Mouse (Mus musculus) hindlimb bud, embryonic 11.5 days (tissue): ENCODE measurements around the gene Tmem245.

Experiments used
- DNase-seq: peaks from one replicate; pipeline ENCODE4 v3.0.0-alpha.2; 2012; ENCODE audit warnings: low read depth, low spot score; ENCODE audit errors: extremely low spot score

Gene Tmem245

GRCm38 (mm10) chr4:56946641-56947640 is at the start of gene Tmem245:
Gene Tmem245, minus strand, starts transcription at chr4:56947437.
- DNase-seq, result peak; percentile 81

- no peak for DNase-seq
Observed at GRCm38 (mm10) chr4:56993331-56993730, 46.1 kb upstream of the Tmem245 start.

- no peak for DNase-seq
Observed at GRCm38 (mm10) chr4:56991951-56992350, 44.7 kb upstream of the Tmem245 start.

- no peak for DNase-seq
Observed at GRCm38 (mm10) chr4:56990215-56990584, 43.0 kb upstream of the Tmem245 start, which contains the start of gene Frrs1l. Gene Frrs1l, minus strand, starts transcription at chr4:56990391.

GRCm38 (mm10) chr4:56989431-56990214 is 42.4 kb upstream of the Tmem245 start:
- no peak for DNase-seq

GRCm38 (mm10) chr4:56965586-56966179 is 18.4 kb upstream of the Tmem245 start:
- DNase-seq, result no peak

GRCm38 (mm10) chr4:56963687-56964086 is 16.4 kb upstream of the Tmem245 start:
- no peak for DNase-seq

GRCm38 (mm10) chr4:56961320-56961925 is 14.2 kb upstream of the Tmem245 start:
- DNase-seq, result no peak

- DNase-seq, result no peak
Observed at GRCm38 (mm10) chr4:56957518-56957917, 10.3 kb upstream of the Tmem245 start.

GRCm38 (mm10) chr4:56953235-56953634 is 6.0 kb upstream of the Tmem245 start:
- no peak for DNase-seq

- no peak for DNase-seq
Observed at GRCm38 (mm10) chr4:56951701-56952100, 4.5 kb upstream of the Tmem245 start.

GRCm38 (mm10) chr4:56949494-56949893 is 2.3 kb upstream of the Tmem245 start:
- DNase-seq, result no peak

GRCm38 (mm10) chr4:56946180-56946579 is 1.1 kb downstream of the Tmem245 start:
- peak; percentile 30 for DNase-seq

- no peak for DNase-seq
Observed at GRCm38 (mm10) chr4:56944286-56944685, 3.0 kb downstream of the Tmem245 start.

- DNase-seq, result no peak
Observed at GRCm38 (mm10) chr4:56943258-56943657, 4.0 kb downstream of the Tmem245 start.

- DNase-seq, result no peak
Observed at GRCm38 (mm10) chr4:56942567-56942966, 4.7 kb downstream of the Tmem245 start.

GRCm38 (mm10) chr4:56941481-56941880 is 5.8 kb downstream of the Tmem245 start:
- DNase-seq, result no peak

- no peak for DNase-seq
Observed at GRCm38 (mm10) chr4:56937136-56937535, 10.1 kb downstream of the Tmem245 start.

- DNase-seq, result no peak
Observed at GRCm38 (mm10) chr4:56935327-56935726, 11.9 kb downstream of the Tmem245 start.

- DNase-seq, result no peak
Observed at GRCm38 (mm10) chr4:56933154-56933553, 14.1 kb downstream of the Tmem245 start.

- DNase-seq, result no peak
Observed at GRCm38 (mm10) chr4:56932096-56932495, 15.1 kb downstream of the Tmem245 start.
